Mouse (Mus musculus) hindbrain, postnatal 0 days (tissue): Measurements from ENCODE around the gene Hnrnpl. TPM values are rescaled to one million over a fixed set of nuclear protein-coding genes. Genes with fewer than 3 reads are reported as not detected.

Source experiments
- ATAC-seq: fragments of 200-750 bp; cut with Nextera tagmentation; 2 replicates; pipeline ENCODE4 v1.8.0; 2017; ENCODE audit warnings: mild to moderate bottlenecking, moderate TSS enrichment, moderate library complexity
- DNase-seq: peaks from one replicate; pipeline ENCODE4 v3.0.0-alpha.2; 2015; ENCODE audit warnings: low spot score
- H3K27ac ChIP-seq: fragments of 300-500 bp; sonication (generic); 2 replicates; pipeline ENCODE4 v1.5.1; 2014; ENCODE audit warnings: mild to moderate bottlenecking
- H3K27me3 ChIP-seq: fragments of 300-500 bp; sonication (generic); 2 replicates; pipeline ENCODE4 v1.6.1; 2014; ENCODE audit warnings: low read length, mixed read lengths; ENCODE audit not compliant: insufficient read depth
- H3K36me3 ChIP-seq: fragments of 300-500 bp; sonication (generic); 2 replicates; pipeline ENCODE4 v1.6.1; 2014; ENCODE audit warnings: low read length, mixed read lengths; ENCODE audit not compliant: insufficient read depth
- H3K4me1 ChIP-seq: fragments of 300-500 bp; sonication (generic); 2 replicates; pipeline ENCODE4 v1.6.1; 2014; ENCODE audit warnings: antibody characterized with exemption, low read length, mixed read lengths; ENCODE audit not compliant: insufficient read depth
- H3K4me2 ChIP-seq: fragments of 300-500 bp; sonication (generic); 2 replicates; pipeline ENCODE4 v1.6.1; 2014; ENCODE audit warnings: low read depth, mild to moderate bottlenecking, low read length, moderate library complexity, mixed read lengths
- H3K4me3 ChIP-seq: fragments of 300-500 bp; sonication (generic); 2 replicates; pipeline ENCODE4 v1.5.1; 2014; ENCODE audit warnings: low read length
- H3K9ac ChIP-seq: fragments of 300-500 bp; sonication (generic); replicated peaks from 2 replicates; pipeline ENCODE4 v1.6.1; 2014; ENCODE audit warnings: mild to moderate bottlenecking, low read length, moderate library complexity, mixed read lengths
- H3K9me3 ChIP-seq: fragments of 300-500 bp; sonication (generic); 2 replicates; pipeline ENCODE4 v1.6.1; 2016; ENCODE audit warnings: low read length, mixed read lengths
- CTCF ChIP-seq: IDR thresholded peaks from 2 replicates; pipeline ENCODE4 v1.5.1; 2016; ENCODE audit warnings: antibody characterized with exemption, control low read depth, low read depth
- WGBS: fragments of 180-500 bp; shearing (Covaris S2); extraction: QIAGEN DNeasy Blood & Tissue Kit; methylation state at CpG from one replicate; pipeline ENCODE4 v1.1.7; 2014; 5-methylcytosine and 5-hydroxymethylcytosine counted together
- polyA plus RNA-seq: library from polyadenylated mRNA; unstranded; fragments of >200 nt; fragmentation: Nextera tagmentation; extraction: Ambion mirVana; gene quantifications from 2 replicates; pipeline ENCODE4 v1.2.1, GENCODE M21; 2015
- total RNA-seq: library from RNA; depleted of rRNA; stranded (reverse); fragments of >200 nt; gene quantifications from 2 replicates; pipeline ENCODE4 v1.2.3, GENCODE M21; 2014

Gene Hnrnpl
- total and polyA plus RNA-seq, 2 experiments from 2014 or later: 179 to 233 TPM

DNA sequence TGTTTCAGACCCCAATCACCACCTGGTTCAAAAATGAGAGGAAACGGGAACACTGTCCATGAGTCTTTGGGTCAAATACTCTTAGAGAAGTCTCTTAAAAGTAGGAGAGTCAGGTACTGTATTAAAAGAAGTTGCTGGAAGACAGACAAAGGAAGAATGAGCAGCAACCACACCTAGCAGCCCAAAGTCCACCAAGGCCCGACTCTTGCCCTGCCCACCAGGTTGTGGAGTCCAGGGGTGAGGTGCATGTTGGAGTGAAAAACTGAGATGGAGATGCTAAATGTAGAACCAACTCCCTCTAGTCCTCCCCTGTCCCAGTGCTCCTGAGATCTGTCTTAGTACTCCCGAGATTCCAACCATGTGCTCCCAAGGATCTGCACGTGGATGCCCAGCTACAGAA is 42.3 kb downstream of the Hnrnpl start:
- TF ChIP-seq CTCF: no peak
- H3K4me1 ChIP-seq: no peaks in the 10 kb centered on the region
- 83% methylated on average over 4 of the region's 4 CpGs for WGBS

DNA sequence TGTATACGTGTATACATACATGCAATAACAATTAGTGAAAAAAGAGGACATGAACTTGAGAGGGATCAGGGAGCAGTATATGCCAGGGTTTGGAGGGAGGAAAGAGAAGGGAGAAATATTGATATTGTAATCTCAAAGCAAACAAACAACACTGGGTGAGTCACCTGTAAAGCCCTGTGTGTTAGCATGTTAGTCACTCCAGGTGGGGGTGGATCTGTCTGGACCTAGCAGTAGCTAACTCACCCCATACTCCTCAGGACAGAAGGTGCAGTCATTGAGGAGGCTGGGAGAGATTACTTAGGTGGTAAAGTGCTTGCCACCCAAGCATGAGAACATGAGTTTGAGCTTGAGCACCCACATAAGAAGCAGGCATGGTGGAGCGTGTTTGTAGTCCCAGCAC is 51.6 kb downstream of the Hnrnpl start:
- H3K4me1 ChIP-seq: no peaks in the 10 kb centered on the region
- DNase-seq (no peak), ATAC-seq (no peak)
- no peak overlapping the region for H3K4me2 ChIP-seq
- no peak for TF ChIP-seq CTCF
- H3K36me3 ChIP-seq: no peaks in the 10 kb centered on the region
- WGBS: 86% methylated on average over 2 of the region's 2 CpGs
- no peaks in the 10 kb centered on the region for H3K9me3 ChIP-seq
- H3K27ac ChIP-seq: no peak overlapping the region
- no peaks in the 10 kb centered on the region for H3K27me3 ChIP-seq
- H3K9ac ChIP-seq: no peak overlapping the region
- H3K4me3 ChIP-seq: no peak overlapping the region

More for the DNA sequence above, 42.3 kb downstream of the Hnrnpl start:
- H3K4me3 ChIP-seq: no peak overlapping the region
- no peaks in the 10 kb centered on the region for H3K9me3 ChIP-seq
- no peaks in the 10 kb centered on the region for H3K27me3 ChIP-seq
- H3K36me3 ChIP-seq: no peaks in the 10 kb centered on the region
- H3K27ac ChIP-seq: no peak overlapping the region
- DNase-seq: no peak
- H3K9ac ChIP-seq: no peak overlapping the region
- H3K4me2 ChIP-seq: no peak overlapping the region
- no peak for ATAC-seq

DNA sequence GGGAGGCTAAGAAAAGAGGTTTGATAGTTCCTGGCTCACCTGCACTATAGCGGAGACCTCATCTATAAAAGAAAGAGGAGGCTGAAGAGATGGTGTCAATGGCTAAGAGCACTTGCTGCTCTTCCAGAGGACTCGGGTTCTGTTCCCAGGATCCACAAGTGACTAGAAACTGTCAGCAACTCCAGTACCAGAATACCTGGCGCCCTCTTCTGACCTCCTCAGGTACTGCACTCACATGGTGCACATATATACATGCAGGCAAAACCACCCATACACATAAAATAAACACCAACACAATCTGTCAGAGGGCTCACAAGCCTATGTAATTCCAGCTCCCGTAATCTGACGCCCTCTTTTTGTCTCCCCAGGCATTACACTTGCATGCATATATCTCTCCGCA is 52.6 kb downstream of the Hnrnpl start:
- DNase-seq (no peak), ATAC-seq (no peak)
- no peak overlapping the region for H3K9ac ChIP-seq
- H3K36me3 ChIP-seq: no peaks in the 10 kb centered on the region
- no peaks in the 10 kb centered on the region for H3K27me3 ChIP-seq
- WGBS: 84% methylated on average over 6 of the region's 6 CpGs
- no peaks in the 10 kb centered on the region for H3K9me3 ChIP-seq
- no peak overlapping the region for H3K27ac ChIP-seq
- H3K4me2 ChIP-seq: no peak overlapping the region
- no peak overlapping the region for H3K4me3 ChIP-seq
- TF ChIP-seq CTCF: peak; percentile 21; the same call in 1 of the 2 replicates
- no peaks in the 10 kb centered on the region for H3K4me1 ChIP-seq

DNA sequence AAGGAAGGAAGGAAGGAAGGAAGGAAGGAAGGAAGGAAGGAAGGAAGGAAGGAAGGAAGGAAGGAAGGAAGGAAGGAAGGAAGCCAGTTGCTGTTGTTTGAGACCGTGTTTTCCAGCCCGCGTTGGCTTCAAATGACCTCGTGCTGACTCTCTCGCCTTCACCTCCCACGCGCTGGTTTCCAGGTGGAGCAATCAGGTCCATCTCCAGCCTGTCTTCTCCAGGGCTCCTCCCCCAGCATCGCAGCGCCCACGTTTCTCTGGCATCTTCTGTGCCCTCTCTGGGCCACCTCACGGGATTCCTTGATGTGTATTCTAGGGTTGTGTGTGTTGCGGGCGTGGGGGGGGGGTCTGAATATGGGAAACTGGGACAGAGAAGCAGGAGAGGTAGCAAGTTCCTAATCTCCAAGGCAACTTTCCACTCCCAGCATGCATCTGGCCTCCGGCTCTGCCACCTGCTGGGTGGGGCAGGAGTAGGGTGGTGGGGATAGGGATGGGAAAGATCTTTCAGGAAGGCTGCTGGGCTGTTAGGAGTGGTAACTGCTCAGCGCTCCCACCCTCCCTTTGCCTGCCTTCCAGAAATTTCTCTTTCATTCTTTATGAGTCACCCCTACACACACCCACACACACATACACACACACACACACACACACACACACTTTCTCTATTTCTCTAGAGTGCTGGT is 54.6 kb downstream of the Hnrnpl start:
- no peak for TF ChIP-seq CTCF
- Histone ChIP-seq H3K9me3 (no peaks in the 10 kb centered on the region), H3K4me3 (no peak overlapping the region), H3K27me3 (no peaks in the 10 kb centered on the region), H3K9ac (no peak overlapping the region), H3K36me3 (no peaks in the 10 kb centered on the region), H3K4me2 (no peak overlapping the region), H3K27ac (no peak overlapping the region), H3K4me1 (no peaks in the 10 kb centered on the region)
- 79% methylated on average over 15 of the region's 15 CpGs for WGBS
- DNase-seq: no peak
- no peak for ATAC-seq

DNA sequence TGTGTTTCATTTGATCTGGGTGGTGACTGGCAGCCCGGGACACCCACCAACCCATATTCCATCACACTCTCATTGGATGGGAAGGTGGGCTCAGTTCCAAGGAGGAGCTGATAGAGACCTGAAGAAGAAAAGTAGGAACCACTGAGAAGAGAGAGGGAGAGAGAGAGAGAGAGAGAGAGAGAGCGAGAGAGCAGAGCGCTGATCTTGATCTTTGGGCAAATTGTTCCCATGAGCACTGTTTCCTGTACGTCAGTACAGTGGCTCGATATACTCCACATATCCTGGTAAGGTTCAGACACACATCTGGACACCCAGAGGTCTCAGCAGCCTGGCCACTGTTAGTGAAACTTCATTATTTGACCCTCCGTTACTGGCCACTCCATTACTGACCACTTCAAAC is 55.2 kb downstream of the Hnrnpl start, which contains the start of gene Lgals7:
Lgals7 (plus strand) TSS at position 314 of the 400 bp plus-strand sequence.
- ATAC-seq (no peak), DNase-seq (no peak)
- Histone ChIP-seq H3K27me3 (no peaks in the 10 kb centered on the region), H3K9me3 (no peaks in the 10 kb centered on the region), H3K27ac (no peak within 1 kb of the TSS), H3K4me1 (no peaks in the 10 kb centered on the region), H3K4me2 (no peak within 1 kb of the TSS), H3K36me3 (no peaks in the 10 kb centered on the region), H3K9ac (no peak within 1 kb of the TSS), H3K4me3 (no peak within 1 kb of the TSS)
- WGBS: 82% methylated on average over 6 of the region's 6 CpGs
- TF ChIP-seq CTCF: no peak

DNA sequence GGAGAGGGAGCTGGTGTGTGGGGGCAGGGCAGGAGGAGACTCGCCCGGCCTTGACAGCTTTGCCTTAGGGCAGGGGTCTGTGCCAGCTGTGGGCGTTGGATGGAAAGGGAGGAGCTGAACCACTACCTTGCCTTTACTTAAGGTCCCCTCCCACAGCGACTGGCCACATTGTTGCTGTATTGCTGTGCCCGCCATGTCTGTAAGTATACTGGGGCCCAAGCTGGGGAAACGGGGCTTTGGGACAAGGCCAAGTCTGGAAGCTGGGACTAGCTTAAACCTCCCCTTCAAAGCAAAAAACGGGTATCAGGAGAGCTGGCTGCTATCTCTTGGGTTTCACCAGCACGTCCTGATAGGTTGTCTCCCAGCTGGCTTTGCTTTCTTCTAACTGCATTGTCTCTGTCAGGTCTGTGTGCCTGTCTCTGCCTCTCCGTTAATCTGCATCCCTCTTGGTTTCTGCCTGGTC is 56.0 kb downstream of the Hnrnpl start:
- 23% methylated on average over 9 of the region's 9 CpGs for WGBS
- DNase-seq (no peak), ATAC-seq (no peak)
- Histone ChIP-seq H3K9me3 (no peaks in the 10 kb centered on the region), H3K4me2 (no peak overlapping the region), H3K27ac (no peak overlapping the region), H3K4me1 (no peaks in the 10 kb centered on the region), H3K36me3 (no peaks in the 10 kb centered on the region), H3K27me3 (no peaks in the 10 kb centered on the region), H3K9ac (no peak overlapping the region), H3K4me3 (no peak overlapping the region)
- TF ChIP-seq CTCF: no peak
